Mouse (Mus musculus): ENCODE results near the gene Serpinc1. TPM values are rescaled to one million over a fixed set of nuclear protein-coding genes. Genes with fewer than 3 reads are reported as not detected.

Serpinc1 gene
- total and polyA plus RNA-seq, 3 experiments, result 0.13 to 1.3 (median 1.2) TPM

DNA sequence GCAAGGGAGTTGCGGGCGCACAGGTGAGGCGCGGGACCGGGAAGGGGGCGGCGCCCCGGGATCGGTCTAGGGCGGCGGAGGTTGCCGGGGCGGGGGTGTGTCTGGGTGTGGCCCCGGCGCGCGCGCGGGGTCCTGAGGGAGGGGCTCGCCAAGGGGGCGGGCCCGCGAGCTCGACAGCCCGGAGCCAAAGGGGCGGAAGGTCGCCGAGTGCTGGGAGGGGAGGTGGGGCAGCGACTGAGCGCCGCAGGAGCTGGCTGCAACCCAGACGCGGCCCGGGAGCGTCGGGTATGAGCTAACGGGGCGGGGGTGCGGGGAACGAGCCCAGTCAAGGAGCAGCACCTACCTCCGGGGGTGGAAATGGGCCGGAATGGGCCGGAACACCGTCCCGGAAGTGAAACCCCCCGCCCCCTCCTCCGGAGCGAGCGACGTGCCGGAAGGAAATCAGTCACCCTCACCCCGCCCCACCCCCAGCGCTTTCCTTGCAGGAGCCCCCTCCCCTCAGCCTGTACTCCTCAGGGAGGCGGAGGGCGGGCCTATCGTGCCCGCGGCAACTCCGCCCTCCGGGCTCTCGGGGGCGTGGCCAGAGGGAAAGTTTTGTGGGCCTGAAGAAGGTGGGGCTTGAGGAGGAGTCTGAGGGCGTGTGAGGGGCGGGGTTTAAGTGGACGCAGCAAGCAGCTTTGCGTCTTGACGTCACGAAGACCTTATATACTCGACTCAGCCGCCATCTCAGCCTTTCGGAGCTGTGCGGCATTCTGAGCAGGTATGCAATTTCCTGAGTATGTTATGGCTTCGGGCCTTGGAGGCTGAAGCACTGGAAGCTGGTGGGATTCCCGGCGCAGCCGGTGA is 56.3 kb downstream of the Serpinc1 start, which contains the start of gene Zbtb37:
Gene Zbtb37 (minus strand): TSS at position 415 of the 846 bp plus-strand sequence.
- Histone ChIP-seq H3K4me1 (ENCODE audit: insufficient read depth, low read depth, low read length) (peaks cover 30% of the 10 kb centered on the region), H3K36me3 (replicated peaks) (peaks cover 66% of the 10 kb centered on the region), H3K27me3 (ENCODE audit: insufficient read depth, low read length) (no peaks in the 10 kb centered on the region), H3K9me3 (replicated peaks) (no peaks in the 10 kb centered on the region), H3K4me3 (ENCODE audit: low read depth, low read length) (peak within 1 kb of the TSS; percentile 91)
- ATAC-seq (ENCODE audit: extremely low read depth, insufficient number of reproducible peaks, low FRiP score, poor library complexity, severe bottlenecking), result peak; percentile 69
- TF ChIP-seq POLR2AphosphoS5 (IDR thresholded peaks at IDR 0.05; ENCODE audit: insufficient replicate concordance, low read depth, low read length), result peak; percentile 99; the same call in 1 of the 2 replicates
- no peak for TF ChIP-seq CTCF (IDR thresholded peaks at IDR 0.05; ENCODE audit: low read depth, low read length)
- peak; percentile 63 for DNase-seq (ENCODE audit: low spot score)

DNA sequence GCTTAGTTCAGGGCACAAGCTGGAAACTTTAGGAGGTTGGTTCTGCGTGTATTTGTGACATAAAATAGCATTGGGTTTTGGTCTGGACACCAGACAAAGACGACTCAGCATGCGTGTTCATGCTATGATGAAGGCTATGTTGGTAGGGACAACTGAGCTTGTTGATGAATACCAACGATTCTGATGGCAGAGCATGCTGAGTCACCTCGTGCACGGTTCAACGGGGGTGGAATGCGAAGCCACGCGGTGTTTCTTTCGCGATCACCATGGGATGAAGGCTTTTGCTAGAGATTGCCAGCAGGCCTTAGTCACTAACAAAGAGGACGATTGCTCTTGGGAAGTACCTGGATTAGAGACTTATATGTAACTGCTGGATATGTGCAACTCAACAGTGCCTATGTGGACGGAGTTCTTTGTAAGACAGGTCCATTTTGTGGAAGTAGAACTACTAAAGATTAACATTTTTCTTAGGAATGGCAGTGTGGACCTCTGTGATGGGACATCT is 56.9 kb downstream of the Serpinc1 start:
- no peak for ATAC-seq (ENCODE audit: extremely low read depth, insufficient number of reproducible peaks, low FRiP score, poor library complexity, severe bottlenecking)
- H3K4me3 ChIP-seq (ENCODE audit: low read depth, low read length), result peak overlapping the region; percentile 91
- H3K4me1 ChIP-seq (ENCODE audit: insufficient read depth, low read depth, low read length), result peaks cover 35% of the 10 kb centered on the region

DNA sequence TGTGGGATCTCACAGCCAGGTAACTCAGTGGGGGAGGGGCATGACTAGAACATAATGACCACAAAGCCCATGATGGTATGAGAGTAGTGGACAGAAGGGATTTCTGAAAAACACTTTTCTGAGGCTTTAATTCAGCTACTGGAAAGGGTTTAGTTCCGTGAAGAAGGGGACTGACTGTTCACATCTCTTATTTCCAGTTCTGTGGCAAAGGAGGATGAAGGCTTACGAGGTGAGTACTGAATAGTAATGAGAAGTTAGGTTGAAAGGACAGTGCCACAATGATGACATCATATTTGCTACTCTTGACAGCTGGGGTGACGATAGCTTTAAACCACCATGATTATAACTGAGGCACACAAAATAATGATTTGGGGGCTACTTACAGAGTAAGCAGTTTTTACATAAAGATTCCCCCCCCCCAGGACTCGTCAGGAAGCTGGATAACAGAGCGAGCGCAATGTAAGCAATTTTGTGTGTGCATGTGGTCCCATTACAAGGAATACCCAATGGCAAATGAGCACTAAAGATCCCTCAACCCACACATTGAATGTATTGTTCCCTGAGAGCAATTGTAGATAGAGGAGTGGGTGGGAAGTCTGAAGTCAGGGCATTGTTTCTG is 57.5 kb downstream of the Serpinc1 start:
- Histone ChIP-seq H3K27me3 (ENCODE audit: insufficient read depth, low read length) (no peaks in the 10 kb centered on the region), H3K4me1 (ENCODE audit: insufficient read depth, low read depth, low read length) (peaks cover 35% of the 10 kb centered on the region), H3K36me3 (replicated peaks) (peaks cover 63% of the 10 kb centered on the region), H3K4me3 (ENCODE audit: low read depth, low read length) (peak overlapping the region; percentile 91), H3K9me3 (replicated peaks) (no peaks in the 10 kb centered on the region)
- ATAC-seq (ENCODE audit: extremely low read depth, insufficient number of reproducible peaks, low FRiP score, poor library complexity, severe bottlenecking), result no peak
- 0 out of 2 replicates have a peak, but pooled peaks have one; percentile 90 for TF ChIP-seq POLR2AphosphoS5 (IDR thresholded peaks at IDR 0.05; ENCODE audit: insufficient replicate concordance, low read depth, low read length)
- TF ChIP-seq TAL1 (conservative IDR thresholded peaks at IDR 0.05; ENCODE audit: low read depth, low read length), result no peak
- DNase-seq (ENCODE audit: low spot score), result no peak

More for the DNA sequence above, 56.9 kb downstream of the Serpinc1 start:
- Histone ChIP-seq H3K36me3 (replicated peaks) (peaks cover 67% of the 10 kb centered on the region), H3K9me3 (replicated peaks) (no peaks in the 10 kb centered on the region), H3K27me3 (ENCODE audit: insufficient read depth, low read length) (no peaks in the 10 kb centered on the region)
- no peak for TF ChIP-seq CTCF (IDR thresholded peaks at IDR 0.05; ENCODE audit: low read depth, low read length)
- TF ChIP-seq GATA1 (IDR thresholded peaks at IDR 0.05; ENCODE audit: borderline replicate concordance, low read length), result no peak
- no peak for TF ChIP-seq TAL1 (conservative IDR thresholded peaks at IDR 0.05; ENCODE audit: low read depth, low read length)
- TF ChIP-seq GATA2 (IDR thresholded peaks at IDR 0.05; ENCODE audit: borderline replicate concordance, low read depth, low read length), result no peak
- peak; percentile 93 for TF ChIP-seq POLR2AphosphoS5 (IDR thresholded peaks at IDR 0.05; ENCODE audit: insufficient replicate concordance, low read depth, low read length)
- no peak for DNase-seq (ENCODE audit: low spot score)

DNA sequence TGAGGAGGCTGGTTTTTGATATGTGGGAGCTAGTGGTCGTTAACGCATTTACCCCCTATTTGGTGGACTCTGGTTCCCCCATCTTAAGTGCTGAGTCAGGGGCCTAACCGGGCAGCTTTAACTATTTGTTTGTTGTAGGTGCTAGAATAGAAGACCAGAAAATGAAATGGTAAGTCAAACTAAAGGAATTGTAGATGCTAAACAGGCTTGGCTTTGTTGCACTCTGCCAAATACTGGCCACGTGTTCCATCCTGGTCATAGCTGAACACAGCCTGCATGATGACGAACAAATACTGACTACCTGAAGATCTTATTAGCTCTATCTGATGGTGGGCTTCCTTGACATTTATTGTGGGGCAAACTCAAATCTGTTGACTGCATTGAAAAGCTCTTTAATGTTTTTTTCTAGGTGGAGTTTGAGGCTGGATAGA is 58.0 kb downstream of the Serpinc1 start:
- H3K4me1 ChIP-seq (ENCODE audit: insufficient read depth, low read depth, low read length), result peaks cover 35% of the 10 kb centered on the region
- H3K9me3 ChIP-seq (replicated peaks), result no peaks in the 10 kb centered on the region
- peaks cover 60% of the 10 kb centered on the region for H3K36me3 ChIP-seq (replicated peaks)
- peak overlapping the region; percentile 91 for H3K4me3 ChIP-seq (ENCODE audit: low read depth, low read length)
- no peak for DNase-seq (ENCODE audit: low spot score)
- H3K27me3 ChIP-seq (ENCODE audit: insufficient read depth, low read length), result no peaks in the 10 kb centered on the region
- no peak for TF ChIP-seq GATA1 (IDR thresholded peaks at IDR 0.05; ENCODE audit: borderline replicate concordance, low read length)
- TF ChIP-seq GATA2 (IDR thresholded peaks at IDR 0.05; ENCODE audit: borderline replicate concordance, low read depth, low read length), result no peak
- peak; percentile 71; the same call in 1 of the 2 replicates for TF ChIP-seq POLR2AphosphoS5 (IDR thresholded peaks at IDR 0.05; ENCODE audit: insufficient replicate concordance, low read depth, low read length)
- no peak for ATAC-seq (ENCODE audit: extremely low read depth, insufficient number of reproducible peaks, low FRiP score, poor library complexity, severe bottlenecking)

DNA sequence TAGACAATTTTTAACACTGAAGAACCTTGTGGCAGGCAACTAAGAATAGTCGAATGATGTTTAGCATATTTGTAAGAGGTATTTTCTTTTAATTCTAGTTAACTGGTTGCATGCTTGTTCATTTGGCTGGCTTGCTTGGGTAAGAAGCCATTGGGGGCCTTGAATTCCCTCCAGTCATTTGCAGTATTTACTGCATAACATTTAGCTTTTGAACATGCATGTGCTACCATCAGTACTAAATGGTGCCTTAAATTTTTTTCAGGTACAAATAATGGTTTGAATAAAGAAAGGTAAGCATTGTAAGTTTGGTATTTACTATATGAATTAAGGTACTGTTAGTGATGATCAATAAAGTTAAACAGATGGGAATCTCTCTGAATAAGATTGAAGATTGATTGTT is 58.6 kb downstream of the Serpinc1 start:
- Histone ChIP-seq H3K36me3 (replicated peaks) (peaks cover 60% of the 10 kb centered on the region), H3K27me3 (ENCODE audit: insufficient read depth, low read length) (no peaks in the 10 kb centered on the region), H3K9me3 (replicated peaks) (no peaks in the 10 kb centered on the region), H3K4me3 (ENCODE audit: low read depth, low read length) (peak overlapping the region; percentile 91), H3K4me1 (ENCODE audit: insufficient read depth, low read depth, low read length) (peaks cover 35% of the 10 kb centered on the region)
- ATAC-seq (ENCODE audit: extremely low read depth, insufficient number of reproducible peaks, low FRiP score, poor library complexity, severe bottlenecking) (no peak), DNase-seq (ENCODE audit: low spot score) (no peak)
- TF ChIP-seq POLR2AphosphoS5 (IDR thresholded peaks at IDR 0.05; ENCODE audit: insufficient replicate concordance, low read depth, low read length) (no peak), TAL1 (conservative IDR thresholded peaks at IDR 0.05; ENCODE audit: low read depth, low read length) (no peak), GATA1 (IDR thresholded peaks at IDR 0.05; ENCODE audit: borderline replicate concordance, low read length) (no peak), GATA2 (IDR thresholded peaks at IDR 0.05; ENCODE audit: borderline replicate concordance, low read depth, low read length) (no peak), CTCF (IDR thresholded peaks at IDR 0.05; ENCODE audit: low read depth, low read length) (no peak)

DNA sequence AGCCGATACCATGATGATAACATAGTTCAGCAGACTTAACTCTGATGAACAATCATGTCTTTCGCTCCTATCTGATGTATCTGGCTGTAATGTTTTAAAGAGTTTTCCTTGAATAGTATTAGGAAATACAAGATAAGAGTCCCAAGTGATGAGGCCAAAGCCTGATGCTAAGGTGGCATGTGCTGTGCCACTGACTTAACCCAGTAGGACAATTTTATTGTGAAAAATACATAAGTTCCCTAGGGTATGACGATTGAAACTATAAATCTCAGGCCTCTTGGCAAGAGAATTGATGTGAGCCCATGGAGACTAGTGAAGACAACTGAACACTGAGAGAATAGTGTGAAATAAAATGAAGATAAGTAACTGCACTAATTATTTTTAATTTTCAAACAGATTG is 59.2 kb downstream of the Serpinc1 start:
- no peaks in the 10 kb centered on the region for H3K27me3 ChIP-seq (ENCODE audit: insufficient read depth, low read length)
- peak overlapping the region; percentile 91 for H3K4me3 ChIP-seq (ENCODE audit: low read depth, low read length)
- ATAC-seq (ENCODE audit: extremely low read depth, insufficient number of reproducible peaks, low FRiP score, poor library complexity, severe bottlenecking), result no peak
- peaks cover 58% of the 10 kb centered on the region for H3K36me3 ChIP-seq (replicated peaks)
- no peak for TF ChIP-seq CTCF (IDR thresholded peaks at IDR 0.05; ENCODE audit: low read depth, low read length)
- no peak for TF ChIP-seq GATA2 (IDR thresholded peaks at IDR 0.05; ENCODE audit: borderline replicate concordance, low read depth, low read length)
- no peak for TF ChIP-seq GATA1 (IDR thresholded peaks at IDR 0.05; ENCODE audit: borderline replicate concordance, low read length)
- no peak for TF ChIP-seq TAL1 (conservative IDR thresholded peaks at IDR 0.05; ENCODE audit: low read depth, low read length)
- no peak for TF ChIP-seq POLR2AphosphoS5 (IDR thresholded peaks at IDR 0.05; ENCODE audit: insufficient replicate concordance, low read depth, low read length)
- no peaks in the 10 kb centered on the region for H3K9me3 ChIP-seq (replicated peaks)
- H3K4me1 ChIP-seq (ENCODE audit: insufficient read depth, low read depth, low read length), result peaks cover 32% of the 10 kb centered on the region
- no peak for DNase-seq (ENCODE audit: low spot score)

Data from G1E (cell line).